Mouse (Mus musculus) ES-E14 (cell line): ENCODE measurements at regions not wholly inside any gene's neighbourhood (a gene's known extent, or its start where the extent isn't known, plus 50 kb on each side); places are given as distances from the start of the nearest gene placed in this dataset.

Source experiments
- HCFC1 ChIP-seq: IDR thresholded peaks from 2 replicates; pipeline ENCODE4 v1.6.1; 2012; ENCODE audit warnings: low read length, inconsistent platforms, borderline replicate concordance; ENCODE audit not compliant: insufficient read depth
- MAFK ChIP-seq: IDR thresholded peaks from 2 replicates; pipeline ENCODE4 v1.6.1; 2014; ENCODE audit warnings: mild to moderate bottlenecking, low read depth, low read length, inconsistent platforms; ENCODE audit not compliant: insufficient read depth
- ZC3H11A ChIP-seq: IDR thresholded peaks from 2 replicates; pipeline ENCODE4 v1.6.1; 2012; ENCODE audit warnings: low read depth, mild to moderate bottlenecking, inconsistent platforms, low read length, borderline replicate concordance
- ZNF384 ChIP-seq: IDR thresholded peaks from 2 replicates; pipeline ENCODE4 v1.6.1; 2012; ENCODE audit warnings: low read depth, low read length, inconsistent platforms

GRCm38 (mm10) chr2:75064406-75065115, 239.0 kb downstream of the Mtx2 start:
- TF ChIP-seq MAFK (no peak), ZC3H11A (no peak), ZNF384 (no peak), HCFC1 (no peak)
